Mouse (Mus musculus) ES-E14 (cell line): ENCODE measurements around the gene Nova2. TPM values are rescaled to one million over a fixed set of nuclear protein-coding genes. Genes with fewer than 3 reads are reported as not detected.

Experiments used
- DNase-seq: peaks from one replicate; pipeline ENCODE4 v3.0.0-alpha.2; 2013; ENCODE audit warnings: low read depth, low spot score
- H3K27ac ChIP-seq: 2 replicates; pipeline ENCODE4 v1.5.1; 2012; ENCODE audit warnings: low read depth, mild to moderate bottlenecking, low read length, moderate library complexity, mixed read lengths; ENCODE audit not compliant: poor library complexity, insufficient read depth, severe bottlenecking
- H3K36me3 ChIP-seq: 2 replicates; pipeline ENCODE4 v1.6.1; 2012; ENCODE audit warnings: mild to moderate bottlenecking, low read length, moderate library complexity, mixed read lengths; ENCODE audit not compliant: control insufficient read depth, poor library complexity, insufficient read depth, severe bottlenecking
- H3K4me1 ChIP-seq, 2 experiments: fragments of 150-350 bp in 1 of 2; sonication (generic) in 1 of 2; 2 replicates each; pipeline ENCODE4 v1.6.1; 2012; ENCODE audit warnings: low read length in 2 of 2, mild to moderate bottlenecking in 1 of 2, mixed read lengths in 1 of 2; ENCODE audit not compliant: control insufficient read depth in 2 of 2, insufficient read depth in 2 of 2, poor library complexity in 1 of 2
- H3K4me3 ChIP-seq, 2 experiments: fragments of 150-350 bp in 1 of 2; sonication (generic) in 1 of 2; 2 replicates each; pipeline ENCODE4 v1.5.1; 2012; ENCODE audit warnings: low read length in 2 of 2, low read depth in 1 of 2, mild to moderate bottlenecking in 1 of 2, mixed read lengths in 1 of 2; ENCODE audit not compliant: insufficient read depth in 1 of 2, poor library complexity in 1 of 2, severe bottlenecking in 1 of 2
- H3K9ac ChIP-seq: 2 replicates; pipeline ENCODE4 v1.6.1; 2012; ENCODE audit warnings: low read depth, mild to moderate bottlenecking, low read length, mixed read lengths; ENCODE audit not compliant: poor library complexity, insufficient read depth, severe bottlenecking
- H3K9me3 ChIP-seq: fragments of 150-350 bp; sonication (generic); 2 replicates; pipeline ENCODE4 v1.6.1; 2012; ENCODE audit warnings: low read depth, mild to moderate bottlenecking, low read length; ENCODE audit not compliant: control insufficient read depth, insufficient read depth
- CHD2 ChIP-seq: IDR thresholded peaks from 2 replicates; pipeline ENCODE4 v1.6.1; 2014; ENCODE audit warnings: mild to moderate bottlenecking, low read depth, low read length, inconsistent platforms
- HCFC1 ChIP-seq: IDR thresholded peaks from 2 replicates; pipeline ENCODE4 v1.6.1; 2012; ENCODE audit warnings: low read length, inconsistent platforms, borderline replicate concordance; ENCODE audit not compliant: insufficient read depth
- MAFK ChIP-seq: IDR thresholded peaks from 2 replicates; pipeline ENCODE4 v1.6.1; 2014; ENCODE audit warnings: mild to moderate bottlenecking, low read depth, low read length, inconsistent platforms; ENCODE audit not compliant: insufficient read depth
- ZC3H11A ChIP-seq: IDR thresholded peaks from 2 replicates; pipeline ENCODE4 v1.6.1; 2012; ENCODE audit warnings: low read depth, mild to moderate bottlenecking, inconsistent platforms, low read length, borderline replicate concordance
- ZNF384 ChIP-seq: IDR thresholded peaks from 2 replicates; pipeline ENCODE4 v1.6.1; 2012; ENCODE audit warnings: low read depth, low read length, inconsistent platforms
- in situ Hi-C, 2 experiments: fragments of 600-800 bp; cut with MboI; formaldehyde crosslinking; loops; one replicate each; pipeline ENCODE4 v1.15.1; 2025; ENCODE audit warnings: low sequenced_read_pairs in 2 of 2, inconsistent platforms in 1 of 2; ENCODE audit not compliant: unreplicated experiment in 2 of 2
- total RNA-seq: library from RNA; depleted of rRNA; stranded (reverse); fragments of 300-350 nt; gene quantifications from 2 replicates; pipeline ENCODE4 v1.2.3, GENCODE M21; 2012; rRNA removed

Gene Nova2
- total RNA-seq, result 0.79 and 0.80 TPM in 2 replicates

- TF ChIP-seq MAFK (no peak), ZNF384 (no peak), CHD2 (no peak), HCFC1 (no peak), ZC3H11A (no peak)
- peak within 1 kb of the TSS; percentile 72 to 84 for H3K4me3 ChIP-seq
- in situ Hi-C loops, result no loop called here
- peaks cover 9 to 15% of the 10 kb centered on the region in 2 experiments for H3K4me1 ChIP-seq
- H3K27ac ChIP-seq, result no peak within 1 kb of the TSS
- DNase-seq, result peak; percentile 94
- no peaks in the 10 kb centered on the region for H3K9me3 ChIP-seq
- peak within 1 kb of the TSS; percentile 23 for H3K9ac ChIP-seq
- no peaks in the 10 kb centered on the region for H3K36me3 ChIP-seq
Observed at GRCm38 (mm10) chr7:18925162-18925938, at the start of gene Nova2. TSS of gene Nova2 (plus strand) at chr7:18925888.

- H3K36me3 ChIP-seq, result no peaks in the 10 kb centered on the region
- TF ChIP-seq ZNF384, result no peak
- TF ChIP-seq MAFK, result no peak
- TF ChIP-seq HCFC1, result no peak
- TF ChIP-seq ZC3H11A, result no peak
- no peak for TF ChIP-seq CHD2
- DNase-seq, result no peak
- H3K4me3 ChIP-seq, result no peak overlapping the region
- in situ Hi-C loops, result no loop called here
- no peak overlapping the region for H3K9ac ChIP-seq
- no peaks in the 10 kb centered on the region; a peak in 1 of 4 replicates for H3K4me1 ChIP-seq
- no peaks in the 10 kb centered on the region for H3K9me3 ChIP-seq
- no peak overlapping the region for H3K27ac ChIP-seq
Observed at GRCm38 (mm10) chr7:18878691-18879090, 47.0 kb upstream of the Nova2 start.

- H3K4me3 ChIP-seq, result peak overlapping the region; percentile 29 to 36; a peak in 3 of 4 replicates
- H3K9ac ChIP-seq, result peak overlapping the region; percentile 41; the same call in 1 of the 2 replicates
- H3K27ac ChIP-seq, result no peak overlapping the region
- DNase-seq, result peak; percentile 40
- no peak for TF ChIP-seq MAFK
- TF ChIP-seq ZC3H11A, result no peak
- TF ChIP-seq HCFC1, result no peak
- no peak for TF ChIP-seq CHD2
- TF ChIP-seq ZNF384, result no peak
- no peaks in the 10 kb centered on the region for H3K36me3 ChIP-seq
- peaks cover 0 to 8% of the 10 kb centered on the region in 2 experiments; a peak in 1 of 4 replicates for H3K4me1 ChIP-seq
- in situ Hi-C loops, result no loop called here
- no peaks in the 10 kb centered on the region for H3K9me3 ChIP-seq
Observed at GRCm38 (mm10) chr7:18883991-18884744, 41.5 kb upstream of the Nova2 start.

- Histone ChIP-seq H3K4me1 (peaks cover 0 to 8% of the 10 kb centered on the region in 2 experiments; a peak in 1 of 4 replicates), H3K4me3 (peak overlapping the region; percentile 29 to 36; a peak in 3 of 4 replicates), H3K9me3 (no peaks in the 10 kb centered on the region), H3K36me3 (no peaks in the 10 kb centered on the region), H3K27ac (no peak overlapping the region), H3K9ac (peak overlapping the region; percentile 41; the same call in 1 of the 2 replicates)
- peak; percentile 42 for DNase-seq
- no peak for TF ChIP-seq ZNF384
- TF ChIP-seq MAFK, result no peak
- no peak for TF ChIP-seq CHD2
- no peak for TF ChIP-seq ZC3H11A
- no peak for TF ChIP-seq HCFC1
- in situ Hi-C loops, result no loop called here
Observed at GRCm38 (mm10) chr7:18884745-18885422, 40.8 kb upstream of the Nova2 start.
